Mouse (Mus musculus): Measurements from ENCODE around the gene Isg20l2. TPM values are rescaled to one million over a fixed set of nuclear protein-coding genes. Genes with fewer than 3 reads are reported as not detected.

Gene Isg20l2
- total RNA-seq, 2 experiments from 2014 or later: 20.7 to 22.0 TPM

DNA sequence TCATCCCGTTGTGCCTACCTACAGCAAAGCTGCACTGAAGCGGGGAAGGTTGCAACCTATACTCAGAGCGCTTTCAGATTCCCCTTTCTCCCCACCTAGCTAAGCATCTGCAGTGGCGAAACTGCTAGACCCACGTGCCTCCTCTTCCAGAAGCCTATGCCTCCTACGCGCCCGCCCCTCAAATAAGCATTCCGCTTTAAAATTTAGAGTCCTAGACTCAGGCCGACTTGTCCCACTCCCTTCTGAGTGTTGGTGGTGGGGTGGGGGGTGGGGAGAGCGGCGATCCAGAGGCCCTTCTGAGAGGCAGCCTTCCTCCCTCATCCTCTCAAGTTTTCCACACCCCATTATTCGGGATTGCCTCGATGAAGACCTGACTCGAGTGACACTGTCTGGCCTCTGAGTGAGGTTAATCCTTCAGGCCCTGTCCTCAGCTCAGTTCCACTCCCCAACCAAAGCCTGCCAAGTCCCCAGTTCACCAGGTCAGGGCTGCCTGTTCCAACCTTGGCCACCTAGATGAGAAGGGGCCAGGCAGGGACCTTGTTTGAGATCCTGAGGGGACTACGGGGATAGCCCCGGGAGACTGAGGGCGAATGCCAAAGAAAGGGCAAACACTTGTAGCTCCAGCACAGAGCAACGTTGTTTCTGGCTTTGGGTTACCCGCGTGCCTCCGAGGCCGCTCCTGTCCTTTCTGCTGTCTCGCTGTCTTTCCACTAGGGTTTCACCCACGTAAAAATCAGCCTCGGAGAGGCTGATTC is 17.1 kb downstream of the Isg20l2 start:
- no peak for DNase-seq

DNA sequence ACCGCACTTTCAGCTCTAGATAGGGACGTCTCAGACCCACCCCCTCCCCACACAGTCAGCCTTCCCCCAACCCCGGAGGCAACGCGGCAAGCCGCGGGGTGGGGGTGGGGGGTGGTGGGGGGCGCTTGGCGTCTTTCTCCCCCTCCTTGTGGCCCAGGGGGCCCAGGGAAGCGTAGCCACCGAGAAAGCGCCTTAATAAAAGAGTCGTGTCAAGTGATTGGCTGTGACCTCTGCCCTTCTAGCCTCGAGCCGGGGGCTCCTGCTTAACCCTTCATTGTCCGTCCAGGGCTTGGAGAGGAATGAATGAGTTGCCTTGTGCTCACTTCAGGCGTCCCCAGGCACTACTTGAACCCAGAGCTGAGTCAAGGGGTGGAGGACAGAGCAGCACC is 17.7 kb downstream of the Isg20l2 start:
- DNase-seq: no peak

DNA sequence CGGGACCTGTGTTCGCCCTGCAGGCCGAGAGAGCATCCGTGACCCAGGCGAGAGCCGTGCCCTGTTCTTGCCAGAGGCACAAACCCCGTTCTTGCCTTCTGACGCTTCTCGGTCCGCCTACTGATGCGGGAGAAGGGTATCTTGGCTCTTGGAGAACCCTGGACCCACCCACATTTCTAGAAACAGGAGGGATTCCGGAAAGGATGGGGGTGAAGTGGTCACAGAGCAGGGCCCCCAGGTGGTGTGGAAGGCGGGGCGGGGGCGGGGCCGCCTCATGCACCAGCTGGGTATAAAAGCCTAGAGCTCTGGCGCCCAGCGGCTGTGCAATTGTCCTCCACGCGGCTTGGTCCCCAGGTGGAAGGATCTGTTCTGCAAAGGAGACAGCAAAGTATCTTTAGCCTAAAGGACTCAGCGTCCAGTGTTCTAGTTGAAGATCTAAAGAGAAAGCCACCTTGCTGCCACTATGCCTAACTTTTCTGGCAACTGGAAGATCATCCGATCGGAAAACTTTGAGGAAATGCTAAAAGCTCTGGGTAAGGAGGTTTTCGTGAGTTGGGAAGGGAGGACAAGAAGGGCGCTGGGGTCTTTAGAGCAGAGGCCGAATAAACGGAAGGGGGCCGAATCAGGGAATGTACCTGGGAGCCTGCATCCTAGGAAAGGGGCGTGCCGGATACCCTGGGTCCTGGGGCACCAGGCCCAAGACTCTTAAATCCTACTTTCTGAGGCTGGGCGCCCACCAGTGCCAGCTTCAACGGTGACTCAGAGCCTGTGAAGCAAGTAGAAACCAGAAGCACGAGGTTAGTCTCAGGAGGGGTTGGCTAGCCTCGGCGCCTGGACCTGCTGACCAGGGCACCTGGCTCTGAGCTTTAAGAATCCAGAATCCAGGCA is 18.5 kb downstream of the Isg20l2 start, which contains the start of gene Crabp2:
TSS of gene Crabp2 (plus strand) at position 289 of the 888 bp plus-strand sequence.
- no peak for DNase-seq

DNA sequence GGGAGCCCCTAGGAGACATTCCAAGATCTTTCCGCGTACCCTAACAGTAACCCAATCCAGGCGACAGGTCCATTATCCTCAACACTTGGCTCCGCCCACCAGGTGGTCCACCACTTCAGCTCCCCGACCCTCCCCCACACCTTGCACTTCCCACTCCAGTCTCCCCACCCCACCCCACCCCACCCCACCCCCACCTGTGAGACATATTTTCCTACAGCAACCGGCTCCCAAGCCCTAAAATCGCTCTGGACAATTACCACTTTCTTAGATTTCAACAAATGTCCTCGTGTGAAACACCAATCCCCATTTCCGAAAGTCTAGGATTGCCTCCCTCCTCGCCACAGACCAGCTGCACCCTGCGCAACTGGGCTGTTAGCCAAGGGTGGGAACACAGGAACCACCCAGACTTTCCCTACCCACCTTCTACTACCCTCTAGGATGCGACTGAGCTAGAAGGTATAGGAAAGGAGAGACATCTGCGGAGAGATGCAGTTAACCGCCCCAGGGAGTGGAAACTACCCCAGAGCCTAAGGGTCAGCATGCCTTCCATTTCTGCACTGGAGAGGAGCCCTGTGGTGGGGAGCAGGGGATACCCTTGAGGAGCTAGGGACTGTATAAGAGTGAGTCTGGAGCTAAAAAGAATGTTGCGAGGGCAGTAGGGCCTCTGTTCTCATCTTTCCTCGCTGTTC is 19.3 kb downstream of the Isg20l2 start:
- DNase-seq: no peak

DNA sequence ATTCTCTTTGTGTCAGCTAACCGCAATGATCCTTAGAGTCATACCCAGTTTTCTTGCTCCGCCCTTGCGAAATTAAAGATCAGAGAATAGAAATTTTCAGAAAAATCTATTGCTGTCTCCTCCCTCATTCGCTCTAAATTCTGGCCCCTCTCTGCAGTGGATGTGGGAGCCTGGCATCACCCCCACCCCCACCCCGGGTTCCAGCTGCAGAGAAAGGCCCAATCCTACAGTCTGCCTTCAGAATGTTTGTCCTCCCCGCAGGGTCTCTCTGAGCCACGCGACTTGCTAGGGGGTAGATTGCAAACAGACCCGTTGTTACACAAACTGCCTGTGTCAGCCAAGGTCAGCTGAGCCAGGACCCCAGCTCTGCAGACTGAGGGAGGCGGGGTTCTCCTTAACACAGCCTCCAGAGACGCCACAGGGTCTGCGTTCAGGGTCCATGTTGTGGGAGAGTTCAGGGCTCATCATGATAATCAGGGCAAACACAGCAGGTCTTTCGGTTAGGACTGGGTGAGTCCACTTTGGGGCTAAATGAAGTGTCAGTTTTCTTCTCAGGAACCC is 19.9 kb downstream of the Isg20l2 start:
- no peak for DNase-seq

DNA sequence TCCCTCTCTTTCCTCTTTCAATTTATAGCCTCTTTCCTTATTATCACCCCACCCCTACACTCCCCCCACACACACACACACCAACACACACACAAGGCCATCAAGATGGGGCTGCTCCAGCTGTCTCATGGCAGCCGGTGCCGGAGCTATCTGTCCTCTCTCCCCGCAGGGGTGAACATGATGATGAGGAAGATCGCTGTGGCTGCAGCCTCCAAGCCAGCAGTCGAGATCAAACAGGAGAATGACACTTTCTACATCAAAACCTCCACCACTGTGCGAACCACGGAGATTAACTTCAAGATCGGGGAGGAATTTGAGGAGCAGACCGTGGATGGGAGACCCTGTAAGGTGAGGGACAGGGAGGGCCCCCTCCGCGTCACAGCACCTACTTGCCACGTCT is 21.8 kb downstream of the Isg20l2 start:
- DNase-seq: no peak

DNA sequence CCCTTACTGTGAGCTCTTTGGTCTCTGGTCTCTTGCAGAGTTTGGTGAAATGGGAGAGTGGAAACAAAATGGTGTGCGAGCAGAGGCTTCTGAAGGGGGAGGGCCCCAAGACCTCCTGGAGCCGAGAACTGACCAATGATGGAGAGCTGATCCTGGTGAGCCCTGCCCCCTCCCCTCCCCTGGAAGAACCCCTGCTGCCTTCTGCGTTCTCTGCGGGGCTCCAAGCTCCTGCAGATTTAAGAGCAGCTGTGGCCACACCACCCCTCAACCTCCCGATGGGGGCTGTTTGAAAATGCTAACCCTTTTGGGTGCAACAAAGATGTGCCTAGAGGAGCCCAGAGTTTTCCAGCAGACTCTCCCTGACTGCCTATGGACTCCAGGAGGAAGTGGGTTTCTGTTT is 22.3 kb downstream of the Isg20l2 start:
- DNase-seq: no peak

DNA sequence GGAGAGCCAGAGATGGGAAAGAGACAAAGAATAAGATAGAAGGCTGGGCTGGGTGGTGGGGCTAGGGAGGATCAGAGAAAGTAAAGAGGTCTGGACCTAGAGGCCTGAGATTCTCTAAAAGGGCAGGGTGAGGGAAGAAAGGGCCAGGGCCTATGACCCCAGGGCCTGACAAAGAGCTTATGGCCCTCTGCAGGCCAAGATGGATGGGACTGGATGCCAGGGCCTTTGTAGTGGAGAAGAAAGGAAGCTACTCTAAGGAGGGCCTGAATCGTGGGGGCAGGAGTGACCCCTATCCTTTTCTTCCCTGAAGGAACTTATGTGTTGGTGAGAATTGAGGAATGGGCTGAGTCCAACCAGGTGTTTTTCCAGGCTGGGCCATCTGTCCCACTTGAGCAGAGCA is 27.9 kb downstream of the Isg20l2 start:
- no peak for DNase-seq

DNA sequence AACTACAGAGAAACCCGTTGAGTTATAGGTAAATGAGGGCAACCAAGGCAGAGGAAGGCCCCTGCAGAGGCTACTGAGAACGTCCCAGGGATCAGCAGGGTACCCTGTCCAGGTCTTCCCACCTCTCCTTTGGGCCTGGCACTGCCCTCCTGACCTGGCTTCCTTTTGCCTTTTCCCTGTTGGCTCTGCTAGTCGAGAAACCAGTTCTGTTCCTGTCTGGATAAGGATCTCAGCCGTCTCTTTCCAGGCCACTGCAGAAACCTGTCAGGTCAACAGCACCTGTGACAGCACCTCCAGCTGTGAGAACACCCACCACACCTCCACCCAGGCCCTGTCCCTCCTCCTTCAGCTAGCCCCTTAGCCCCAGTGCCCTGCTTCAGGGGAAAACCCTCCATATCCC is 28.4 kb downstream of the Isg20l2 start:
- no peak for DNase-seq

DNA sequence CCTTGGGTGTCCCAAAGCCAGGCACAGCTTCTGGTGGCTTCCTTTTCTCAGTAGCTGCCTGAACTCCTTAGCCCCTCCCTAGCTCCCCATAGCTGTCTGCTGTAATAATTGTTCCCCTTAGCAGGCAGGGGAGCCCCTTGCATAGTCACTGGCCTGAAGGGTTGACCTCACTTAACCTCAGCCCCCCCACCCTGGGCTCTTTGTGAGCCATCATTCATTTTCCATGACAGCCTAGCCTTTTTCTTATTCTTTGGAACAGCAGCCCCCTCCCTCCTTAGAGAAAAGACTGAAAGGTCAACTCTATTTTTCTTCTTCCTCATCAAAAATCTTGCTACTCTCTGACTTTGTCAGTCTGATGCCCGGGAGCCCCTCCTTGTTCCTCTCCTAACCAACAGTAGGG is 28.9 kb downstream of the Isg20l2 start:
- DNase-seq: no peak

DNA sequence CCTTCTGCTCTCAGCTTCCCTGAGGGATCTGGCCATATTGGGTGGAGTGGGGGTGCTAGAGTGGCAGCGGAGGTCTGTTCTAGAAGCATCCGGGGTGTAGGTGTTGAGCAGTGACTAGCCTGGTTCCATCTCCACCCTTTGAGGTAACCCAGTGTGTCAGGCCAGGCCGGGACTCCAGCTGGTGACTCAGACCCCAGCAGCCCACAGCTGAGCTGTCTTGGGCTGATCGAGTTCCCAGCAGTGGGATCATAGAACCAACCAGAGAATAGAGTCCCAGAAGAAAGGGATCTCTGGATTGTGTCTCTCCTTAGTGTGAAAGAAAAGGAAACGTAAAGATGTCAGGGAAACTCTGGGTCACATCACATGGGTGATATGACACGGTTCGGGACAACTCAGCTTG is 29.3 kb downstream of the Isg20l2 start:
- DNase-seq: no peak

DNA sequence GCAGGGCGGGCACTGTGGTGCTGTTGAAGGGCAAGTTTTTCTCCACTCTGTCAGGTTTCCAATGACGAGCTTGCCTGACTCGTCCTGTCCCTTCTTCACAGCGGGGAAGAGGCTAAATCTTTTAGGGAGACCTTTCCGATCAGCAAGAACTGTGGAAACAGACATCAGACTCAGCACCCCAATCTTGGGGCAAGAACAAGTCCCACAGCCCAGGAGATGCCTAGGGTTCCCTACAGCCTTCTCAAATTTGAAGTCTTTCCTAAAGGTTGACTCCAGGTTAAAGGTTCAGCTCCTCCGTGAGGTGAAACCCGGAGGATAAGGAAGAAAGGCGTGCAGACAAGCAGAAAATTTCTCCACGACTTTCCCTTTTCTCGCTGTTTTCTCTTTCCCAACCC is 30.1 kb downstream of the Isg20l2 start:
- DNase-seq: no peak

DNA sequence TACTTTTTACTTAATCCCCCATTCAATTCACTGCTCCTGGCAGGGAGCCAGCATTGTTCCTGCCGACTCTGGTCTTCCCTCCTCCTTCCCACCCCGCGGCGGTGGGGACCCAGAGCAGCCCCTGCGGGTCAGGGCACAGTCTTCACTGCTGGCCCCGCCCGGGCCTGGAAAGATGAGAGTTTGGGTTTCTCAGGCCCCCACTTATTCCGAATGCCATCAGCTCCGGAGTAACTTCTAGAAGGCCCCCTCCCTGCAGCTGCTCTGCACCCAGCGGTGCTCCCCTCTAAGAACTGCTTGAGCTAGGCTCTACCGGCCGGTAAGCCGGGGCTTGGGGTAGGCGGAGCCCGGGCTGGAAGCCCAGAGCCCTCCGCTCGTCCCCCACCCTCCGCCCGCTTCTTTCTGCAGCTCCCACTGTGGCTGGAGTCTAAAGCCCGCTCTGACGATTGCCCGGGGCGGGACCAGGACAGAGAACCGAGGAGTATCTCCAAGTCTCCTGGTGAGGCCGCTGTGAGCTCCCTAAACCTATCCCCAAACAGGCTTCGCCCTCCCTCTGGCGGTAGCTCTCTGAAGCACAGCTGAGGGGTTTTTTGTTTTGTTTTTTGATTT is 30.6 kb downstream of the Isg20l2 start:
- peak; percentile 90 to 93 for DNase-seq

DNA sequence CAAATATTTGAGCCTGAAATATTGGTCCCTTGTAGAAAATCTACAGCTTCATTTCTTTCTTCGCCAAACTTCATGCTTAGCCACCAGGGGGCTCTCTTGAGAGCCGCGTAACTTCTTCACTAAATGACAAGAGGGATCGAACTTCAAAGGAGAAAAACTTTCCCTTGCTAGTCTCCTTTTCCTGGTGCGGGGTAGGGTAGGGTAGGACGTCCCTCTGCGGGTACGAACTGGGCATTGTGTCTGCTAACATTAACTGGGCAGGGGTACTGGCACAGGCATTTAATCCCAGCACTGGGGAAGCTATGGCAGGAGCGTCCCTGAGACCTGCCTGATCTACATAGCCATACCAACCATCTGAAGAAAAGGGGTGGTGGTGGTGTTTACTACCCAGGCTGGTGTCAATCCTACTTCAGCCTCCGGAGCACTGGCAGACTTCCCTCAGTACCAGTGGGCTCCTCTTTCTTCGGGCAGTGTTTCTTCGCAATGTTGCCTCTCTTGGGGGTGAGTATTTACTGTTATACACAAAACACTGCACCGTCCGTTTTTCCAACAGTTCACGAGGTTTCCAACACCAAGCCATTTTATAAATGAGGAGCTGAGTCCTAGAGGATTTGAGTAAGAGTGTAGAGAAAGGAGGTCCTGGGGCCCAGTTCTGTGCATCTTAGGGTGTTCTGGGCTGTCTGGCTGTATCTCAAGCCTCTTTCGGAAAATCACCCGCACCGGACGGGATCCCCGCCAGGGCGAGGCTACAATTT is 40.2 kb downstream of the Isg20l2 start:
- peak; percentile 55 to 75 for DNase-seq

DNA sequence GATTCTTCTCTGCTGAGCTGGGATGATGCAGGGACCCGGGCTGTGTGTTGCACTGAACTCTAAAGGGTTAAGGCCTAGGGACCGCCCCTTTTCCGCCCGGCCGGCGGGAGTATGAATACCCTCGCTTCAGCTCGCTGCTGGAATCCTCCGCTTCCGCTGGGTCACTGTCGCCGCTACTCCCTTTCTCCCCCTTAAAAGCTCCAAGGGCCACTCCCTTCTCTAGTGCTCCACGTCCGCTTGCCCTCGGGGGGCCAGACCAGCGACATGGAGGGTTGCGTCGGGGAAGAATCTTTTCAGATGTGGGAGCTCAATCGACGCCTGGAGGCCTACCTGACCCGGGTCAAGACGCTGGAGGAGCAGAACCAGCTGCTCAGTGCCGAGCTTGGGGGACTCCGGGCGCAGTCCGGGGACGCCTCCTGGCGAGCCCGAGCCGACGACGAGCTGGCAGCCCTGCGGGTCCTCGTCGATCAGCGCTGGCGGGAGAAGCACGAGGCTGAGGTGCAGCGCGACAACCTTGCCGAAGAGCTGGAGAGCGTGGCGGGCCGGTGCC is 40.9 kb downstream of the Isg20l2 start, which contains the start of gene Nes:
TSS of gene Nes (plus strand) at position 140 of the 550 bp plus-strand sequence.
- DNase-seq: peak; percentile 55 to 70

DNA sequence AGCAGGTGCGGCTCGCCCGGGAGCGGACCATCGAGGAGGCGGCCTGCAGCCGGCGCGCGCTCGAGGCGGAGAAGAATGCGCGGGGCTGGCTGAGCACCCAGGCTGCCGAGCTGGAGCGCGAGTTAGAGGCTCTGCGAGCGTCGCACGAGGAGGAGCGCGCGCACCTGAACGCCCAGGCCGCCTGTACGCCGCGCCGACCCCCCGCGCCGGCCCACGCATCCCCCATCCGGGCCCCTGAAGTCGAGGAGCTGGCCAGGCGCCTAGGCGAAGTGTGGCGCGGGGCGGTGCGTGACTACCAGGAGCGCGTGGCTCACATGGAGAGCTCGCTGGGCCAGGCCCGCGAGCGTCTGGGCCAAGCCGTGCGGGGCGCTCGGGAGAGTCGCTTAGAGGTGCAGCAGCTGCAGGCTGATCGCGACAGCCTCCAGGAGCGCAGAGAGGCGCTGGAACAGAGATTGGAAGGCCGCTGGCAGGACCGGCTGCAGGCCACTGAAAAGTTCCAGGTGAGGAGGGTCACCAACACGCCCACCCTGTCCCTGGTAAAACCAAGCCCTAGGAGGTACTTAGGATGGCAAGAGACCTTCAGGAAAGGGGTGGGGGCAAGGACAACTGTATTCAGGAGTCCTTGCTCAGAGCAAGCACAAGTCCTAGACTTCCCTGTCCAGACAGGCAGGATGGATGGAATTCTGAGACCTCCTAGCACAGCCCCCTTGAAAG is 41.5 kb downstream of the Isg20l2 start:
- DNase-seq: no peak

DNA sequence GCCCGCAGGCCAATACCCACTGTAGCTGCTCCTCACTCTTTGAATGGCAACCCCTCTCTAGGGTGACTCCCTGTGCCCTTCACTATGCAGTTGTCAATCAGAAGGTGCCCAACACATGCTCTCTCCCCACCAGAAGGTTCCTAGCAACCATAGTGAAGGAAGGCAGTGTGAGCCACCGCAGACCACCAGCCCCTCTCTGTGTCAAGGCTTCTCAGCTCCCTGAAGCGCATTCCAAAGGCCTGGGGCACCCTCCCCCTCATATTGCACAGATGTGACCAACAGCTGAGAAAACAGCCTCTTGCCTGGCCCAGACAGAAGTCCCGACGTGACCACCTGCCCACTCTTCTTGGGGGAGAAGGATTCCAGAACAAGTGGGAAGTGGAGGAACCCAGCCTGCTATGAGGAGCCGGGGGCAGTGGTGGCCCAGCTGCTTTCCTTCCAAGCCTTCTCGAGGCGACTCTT is 42.1 kb downstream of the Isg20l2 start:
- DNase-seq: no peak

DNA sequence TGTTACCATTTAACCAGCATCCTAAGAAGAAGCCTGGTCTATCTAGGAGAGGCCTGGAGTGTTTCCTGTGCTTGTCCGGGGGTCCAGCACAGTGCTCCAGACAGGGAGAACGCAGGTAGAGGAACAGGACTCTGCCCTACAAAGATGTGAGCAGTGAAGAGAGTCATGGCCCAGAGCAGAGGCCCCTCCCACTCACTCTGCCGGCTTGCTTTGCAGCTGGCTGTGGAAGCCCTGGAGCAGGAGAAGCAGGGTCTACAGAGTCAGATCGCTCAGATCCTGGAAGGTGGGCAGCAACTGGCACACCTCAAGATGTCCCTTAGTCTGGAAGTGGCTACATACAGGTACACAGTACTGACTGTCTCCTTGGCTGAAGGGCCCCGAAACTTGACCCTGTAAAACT is 42.7 kb downstream of the Isg20l2 start:
- no peak for DNase-seq

DNA sequence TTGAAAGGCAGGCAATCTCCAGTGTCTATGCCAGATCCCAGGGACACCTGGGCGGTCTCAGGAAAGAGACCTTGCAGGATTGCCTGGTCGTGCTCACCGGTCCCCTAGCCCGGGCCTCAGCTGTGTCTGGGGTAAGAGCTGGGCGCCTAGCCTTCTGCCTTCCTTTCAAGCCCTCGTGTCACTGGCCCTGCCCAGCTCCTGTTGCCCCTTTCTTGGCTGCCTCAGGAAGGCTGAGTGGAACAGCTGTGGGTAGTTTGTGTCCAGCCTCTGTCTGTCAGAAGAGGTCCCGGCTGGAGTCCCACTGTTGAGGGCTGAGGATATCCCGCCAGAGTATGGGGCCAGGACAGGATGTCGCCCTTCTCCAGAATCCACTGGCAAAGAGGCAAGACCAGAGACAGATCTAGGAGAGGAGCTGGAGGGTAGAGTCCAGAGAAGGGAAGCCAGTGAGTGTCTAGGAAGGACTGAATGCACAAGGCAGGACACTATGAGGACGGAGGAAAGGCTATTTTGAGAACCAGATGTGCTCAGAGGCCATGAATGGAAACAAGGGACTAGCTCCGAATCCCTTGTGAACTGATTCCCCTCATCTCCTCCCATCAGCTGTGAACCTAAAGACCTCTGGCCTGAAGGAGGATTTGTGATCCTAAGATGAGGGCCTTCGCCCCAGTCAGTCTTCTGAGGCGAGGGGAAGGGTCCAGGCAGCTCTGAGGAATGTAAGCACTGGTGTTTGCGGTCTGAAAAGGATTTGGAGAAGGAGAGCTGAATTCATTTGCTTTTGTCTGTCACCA is 43.7 kb downstream of the Isg20l2 start:
- DNase-seq: no peak
